Mouse (Mus musculus) forebrain, postnatal 0 days (tissue): ENCODE results near the gene Dad1. TPM values are rescaled to one million over a fixed set of nuclear protein-coding genes. Genes with fewer than 3 reads are reported as not detected.

Experiments
- ATAC-seq: fragments of 200-750 bp; cut with Nextera tagmentation; 2 replicates; pipeline ENCODE4 v1.8.0; 2017; ENCODE audit warnings: mild to moderate bottlenecking, moderate library complexity
- DNase-seq: peaks from one replicate; pipeline ENCODE4 v3.0.0-alpha.2; 2015
- H3K27ac ChIP-seq: fragments of 300-500 bp; sonication (generic); 2 replicates; pipeline ENCODE4 v1.5.1; 2014; ENCODE audit warnings: low read depth, mild to moderate bottlenecking, antibody characterized with exemption, low read length, moderate library complexity, mixed read lengths
- H3K27me3 ChIP-seq: fragments of 300-500 bp; sonication (generic); 2 replicates; pipeline ENCODE4 v1.6.1; 2014; ENCODE audit warnings: mild to moderate bottlenecking, low read length, mixed read lengths; ENCODE audit not compliant: insufficient read depth
- H3K36me3 ChIP-seq: fragments of 300-500 bp; sonication (generic); 2 replicates; pipeline ENCODE4 v1.6.1; 2014; ENCODE audit warnings: mild to moderate bottlenecking, moderate library complexity; ENCODE audit not compliant: insufficient read depth
- H3K4me1 ChIP-seq: fragments of 300-500 bp; sonication (generic); 2 replicates; pipeline ENCODE4 v1.6.1; 2014; ENCODE audit warnings: antibody characterized with exemption; ENCODE audit not compliant: insufficient read depth
- H3K4me2 ChIP-seq: fragments of 300-500 bp; sonication (generic); 2 replicates; pipeline ENCODE4 v1.6.1; 2014; ENCODE audit warnings: low read depth, mild to moderate bottlenecking, moderate library complexity
- H3K4me3 ChIP-seq: fragments of 300-500 bp; sonication (generic); 2 replicates; pipeline ENCODE4 v1.5.1; 2014; ENCODE audit warnings: low read depth, low read length, mixed read lengths
- H3K9ac ChIP-seq: fragments of 300-500 bp; sonication (generic); 2 replicates; pipeline ENCODE4 v1.6.1; 2014; ENCODE audit warnings: mild to moderate bottlenecking
- H3K9me3 ChIP-seq: fragments of 300-500 bp; sonication (generic); 2 replicates; pipeline ENCODE4 v1.6.1; 2016; ENCODE audit warnings: low read length
- CTCF ChIP-seq: sonication (generic); IDR thresholded peaks from 2 replicates; pipeline ENCODE4 v1.5.1; 2016; ENCODE audit warnings: antibody characterized with exemption, control low read depth, low read depth
- WGBS: fragments of 180-500 bp; shearing (Covaris S2); extraction: QIAGEN DNeasy Blood & Tissue Kit; methylation state at CpG from one replicate; pipeline ENCODE4 v1.1.7; 2014; 5-methylcytosine and 5-hydroxymethylcytosine counted together
- polyA plus RNA-seq: library from polyadenylated mRNA; unstranded; fragments of >200 nt; fragmentation: Nextera tagmentation; extraction: Ambion mirVana; gene quantifications from 2 replicates; pipeline ENCODE4 v1.2.1, GENCODE M21; 2015
- total RNA-seq: library from RNA; depleted of rRNA; stranded (reverse); fragments of >200 nt; gene quantifications from 2 replicates; pipeline ENCODE4 v1.2.3, GENCODE M21; 2014

The Dad1 gene
- total and polyA plus RNA-seq, 2 experiments from 2014 or later = 230 to 375 TPM

GRCm38 (mm10) chr14:54204786-54205185 lies 49.1 kb downstream of the Dad1 start:
- 58% methylated on average over 4 of the region's 4 CpGs for WGBS
- H3K36me3 ChIP-seq = no peaks in the 10 kb centered on the region
- no peak for TF ChIP-seq CTCF
- DNase-seq = no peak
- no peaks in the 10 kb centered on the region for H3K27me3 ChIP-seq
- no peaks in the 10 kb centered on the region for H3K9me3 ChIP-seq
- H3K4me1 ChIP-seq = no peaks in the 10 kb centered on the region
- no peak overlapping the region for H3K4me2 ChIP-seq
- no peak for ATAC-seq
- H3K9ac ChIP-seq = no peak overlapping the region
- H3K4me3 ChIP-seq = no peak overlapping the region
- no peak overlapping the region for H3K27ac ChIP-seq

- WGBS = 90% methylated on average over 8 of the region's 8 CpGs
- H3K4me2 ChIP-seq = no peak overlapping the region
- H3K4me3 ChIP-seq = no peak overlapping the region
- DNase-seq = no peak
- no peak for TF ChIP-seq CTCF
- H3K36me3 ChIP-seq = no peaks in the 10 kb centered on the region
- no peaks in the 10 kb centered on the region for H3K27me3 ChIP-seq
- no peaks in the 10 kb centered on the region for H3K4me1 ChIP-seq
- H3K9me3 ChIP-seq = no peaks in the 10 kb centered on the region
- H3K27ac ChIP-seq = no peak overlapping the region
- no peak for ATAC-seq
- H3K9ac ChIP-seq = no peak overlapping the region
Measured at GRCm38 (mm10) chr14:54204311-54204710, 49.6 kb downstream of the Dad1 start.

GRCm38 (mm10) chr14:54203776-54204175 lies 50.1 kb downstream of the Dad1 start:
- 88% methylated on average over 10 of the region's 10 CpGs for WGBS
- Histone ChIP-seq H3K4me1 (no peaks in the 10 kb centered on the region), H3K36me3 (no peaks in the 10 kb centered on the region), H3K9ac (no peak overlapping the region), H3K4me2 (no peak overlapping the region), H3K27me3 (no peaks in the 10 kb centered on the region), H3K27ac (no peak overlapping the region), H3K4me3 (no peak overlapping the region), H3K9me3 (no peaks in the 10 kb centered on the region)
- ATAC-seq (no peak), DNase-seq (no peak)
- TF ChIP-seq CTCF = no peak

- Histone ChIP-seq H3K4me3 (no peak overlapping the region), H3K9me3 (no peaks in the 10 kb centered on the region), H3K9ac (no peak overlapping the region), H3K4me1 (no peaks in the 10 kb centered on the region), H3K27ac (no peak overlapping the region), H3K27me3 (no peaks in the 10 kb centered on the region), H3K4me2 (no peak overlapping the region), H3K36me3 (no peaks in the 10 kb centered on the region)
- no peak for DNase-seq
- no peak for ATAC-seq
- TF ChIP-seq CTCF = no peak
- WGBS = 92% methylated on average over 6 of the region's 6 CpGs
Measured at GRCm38 (mm10) chr14:54203207-54203606, 50.7 kb downstream of the Dad1 start.

GRCm38 (mm10) chr14:54200363-54200762 lies 53.5 kb downstream of the Dad1 start:
- H3K27ac ChIP-seq = no peak overlapping the region

GRCm38 (mm10) chr14:54199662-54200061 lies 54.2 kb downstream of the Dad1 start:
- H3K36me3 ChIP-seq = no peaks in the 10 kb centered on the region
- H3K9ac ChIP-seq = no peak overlapping the region
- no peak overlapping the region for H3K4me3 ChIP-seq
- no peak overlapping the region for H3K27ac ChIP-seq
- H3K27me3 ChIP-seq = no peaks in the 10 kb centered on the region
- no peaks in the 10 kb centered on the region for H3K4me1 ChIP-seq
- DNase-seq (no peak), ATAC-seq (no peak)
- TF ChIP-seq CTCF = no peak
- H3K9me3 ChIP-seq = no peaks in the 10 kb centered on the region
- H3K4me2 ChIP-seq = no peak overlapping the region
- 87% methylated on average over 8 of the region's 8 CpGs for WGBS

More at GRCm38 (mm10) chr14:54200363-54200762, 53.5 kb downstream of the Dad1 start:
- TF ChIP-seq CTCF = no peak
- DNase-seq = no peak
- Histone ChIP-seq H3K9me3 (no peaks in the 10 kb centered on the region), H3K36me3 (no peaks in the 10 kb centered on the region), H3K4me2 (no peak overlapping the region), H3K27me3 (no peaks in the 10 kb centered on the region), H3K9ac (no peak overlapping the region), H3K4me1 (no peaks in the 10 kb centered on the region), H3K4me3 (no peak overlapping the region)
- no peak for ATAC-seq
- WGBS = 62% methylated on average over 8 of the region's 8 CpGs

- Histone ChIP-seq H3K36me3 (no peaks in the 10 kb centered on the region), H3K4me1 (no peaks in the 10 kb centered on the region), H3K27ac (no peak overlapping the region), H3K9ac (no peak overlapping the region), H3K4me2 (no peak overlapping the region), H3K9me3 (no peaks in the 10 kb centered on the region), H3K27me3 (no peaks in the 10 kb centered on the region), H3K4me3 (no peak overlapping the region)
- ATAC-seq = no peak
- 43% methylated on average over 3 of the region's 3 CpGs for WGBS
- DNase-seq = no peak
- TF ChIP-seq CTCF = no peak
Measured at GRCm38 (mm10) chr14:54197740-54198139, 56.2 kb downstream of the Dad1 start.
